Mouse (Mus musculus) stomach, embryonic 14.5 days (tissue): ENCODE measurements around the gene March8. TPM values are rescaled to one million over a fixed set of nuclear protein-coding genes. Genes with fewer than 3 reads are reported as not detected.

ENCODE experiments used
- ATAC-seq: fragments of 200-750 bp; cut with Nextera tagmentation; 2 replicates; pipeline ENCODE4 v1.8.0; 2017; ENCODE audit warnings: low read depth, moderate TSS enrichment; ENCODE audit not compliant: insufficient number of reproducible peaks, insufficient read depth, low FRiP score
- H3K27ac ChIP-seq: fragments of 300-500 bp; sonication (generic); 2 replicates; pipeline ENCODE4 v1.5.1; 2014; ENCODE audit warnings: mild to moderate bottlenecking, low read length, moderate library complexity, mixed read lengths
- H3K27me3 ChIP-seq: fragments of 300-500 bp; sonication (generic); 2 replicates; pipeline ENCODE4 v1.6.1; 2014; ENCODE audit warnings: low read length, control low read depth, mixed read lengths; ENCODE audit not compliant: control insufficient read depth, insufficient read depth
- H3K36me3 ChIP-seq: fragments of 300-500 bp; sonication (generic); 2 replicates; pipeline ENCODE4 v1.6.1; 2014; ENCODE audit warnings: mild to moderate bottlenecking, control low read depth, low read length, moderate library complexity, mixed read lengths; ENCODE audit not compliant: control insufficient read depth, insufficient read depth
- H3K4me1 ChIP-seq: fragments of 300-500 bp; sonication (generic); 2 replicates; pipeline ENCODE4 v1.6.1; 2014; ENCODE audit warnings: low read length, control low read depth, mixed read lengths; ENCODE audit not compliant: control insufficient read depth, insufficient read depth
- H3K4me2 ChIP-seq: fragments of 300-500 bp; sonication (generic); replicated peaks from 2 replicates; pipeline ENCODE4 v1.6.1; 2014; ENCODE audit warnings: low read depth, low read length, control low read depth
- H3K4me3 ChIP-seq: fragments of 300-500 bp; sonication (generic); 2 replicates; pipeline ENCODE4 v1.5.1; 2014; ENCODE audit warnings: low read depth, low read length, control low read depth
- H3K9ac ChIP-seq: fragments of 300-500 bp; sonication (generic); replicated peaks from 2 replicates; pipeline ENCODE4 v1.6.1; 2014; ENCODE audit warnings: low read depth, mild to moderate bottlenecking, control low read depth, low read length, moderate library complexity, mixed read lengths
- H3K9me3 ChIP-seq: fragments of 300-500 bp; sonication (generic); 2 replicates; pipeline ENCODE4 v1.6.1; 2016; ENCODE audit warnings: low read depth, low read length, control low read depth; ENCODE audit not compliant: control insufficient read depth
- WGBS: fragments of 180-500 bp; shearing (Covaris S2); extraction: QIAGEN DNeasy Blood & Tissue Kit; methylation state at CpG from one replicate; pipeline ENCODE4 v1.1.7; 2014; 5-methylcytosine and 5-hydroxymethylcytosine counted together
- polyA plus RNA-seq: library from polyadenylated mRNA; unstranded; fragments of >200 nt; fragmentation: Nextera tagmentation; extraction: Ambion mirVana; gene quantifications from 2 replicates; pipeline ENCODE4 v1.2.1, GENCODE M21; 2014

The March8 gene
- polyA plus RNA-seq, 1 experiment from 2014 or later = 38.8 TPM

GRCm38 (mm10) chr6:116417518-116418315 lies 79.9 kb downstream of the March8 start:
- ATAC-seq = no peak
- Histone ChIP-seq H3K27me3 (no peaks in the 10 kb centered on the region), H3K9ac (no peak overlapping the region), H3K9me3 (no peaks in the 10 kb centered on the region), H3K36me3 (no peaks in the 10 kb centered on the region), H3K4me2 (no peak overlapping the region), H3K4me3 (no peak overlapping the region), H3K4me1 (no peaks in the 10 kb centered on the region), H3K27ac (no peak overlapping the region)
- 63% methylated on average over 6 of the region's 6 CpGs for WGBS

- no peaks in the 10 kb centered on the region for H3K36me3 ChIP-seq
- no peak overlapping the region for H3K9ac ChIP-seq
- H3K27me3 ChIP-seq = no peaks in the 10 kb centered on the region
- no peaks in the 10 kb centered on the region for H3K4me1 ChIP-seq
- ATAC-seq = no peak
- H3K27ac ChIP-seq = no peak overlapping the region
- H3K4me3 ChIP-seq = no peak overlapping the region
- no peak overlapping the region for H3K4me2 ChIP-seq
- no peaks in the 10 kb centered on the region for H3K9me3 ChIP-seq
- 84% methylated on average over 1 of the region's 1 CpGs for WGBS
Measured at GRCm38 (mm10) chr6:116418487-116418886, 80.7 kb downstream of the March8 start.

GRCm38 (mm10) chr6:116419699-116420098 lies 81.9 kb downstream of the March8 start:
- no peak overlapping the region for H3K4me2 ChIP-seq
- no peaks in the 10 kb centered on the region for H3K27me3 ChIP-seq
- H3K9me3 ChIP-seq = no peaks in the 10 kb centered on the region
- H3K4me3 ChIP-seq = no peak overlapping the region
- H3K4me1 ChIP-seq = no peaks in the 10 kb centered on the region
- no peaks in the 10 kb centered on the region for H3K36me3 ChIP-seq
- no peak overlapping the region for H3K9ac ChIP-seq
- ATAC-seq = no peak
- WGBS = 68% methylated on average over 6 of the region's 6 CpGs
- no peak overlapping the region for H3K27ac ChIP-seq

GRCm38 (mm10) chr6:116420271-116420670 lies 82.4 kb downstream of the March8 start:
- ATAC-seq = no peak
- H3K27me3 ChIP-seq = no peaks in the 10 kb centered on the region
- no peaks in the 10 kb centered on the region for H3K4me1 ChIP-seq
- no peak overlapping the region for H3K9ac ChIP-seq
- no peaks in the 10 kb centered on the region for H3K9me3 ChIP-seq
- H3K4me2 ChIP-seq = no peak overlapping the region
- no peak overlapping the region for H3K4me3 ChIP-seq
- WGBS = 79% methylated on average over 10 of the region's 10 CpGs
- H3K27ac ChIP-seq = no peak overlapping the region
- H3K36me3 ChIP-seq = no peaks in the 10 kb centered on the region

GRCm38 (mm10) chr6:116422991-116423390 lies 85.2 kb downstream of the March8 start:
- Histone ChIP-seq H3K36me3 (no peaks in the 10 kb centered on the region), H3K4me2 (no peak overlapping the region), H3K9ac (no peak overlapping the region), H3K4me1 (no peaks in the 10 kb centered on the region), H3K9me3 (no peaks in the 10 kb centered on the region), H3K27me3 (no peaks in the 10 kb centered on the region), H3K27ac (no peak overlapping the region), H3K4me3 (no peak overlapping the region)
- no peak for ATAC-seq
- WGBS = 83% methylated on average over 7 of the region's 7 CpGs

- Histone ChIP-seq H3K27me3 (no peaks in the 10 kb centered on the region), H3K9ac (no peak overlapping the region), H3K9me3 (no peaks in the 10 kb centered on the region), H3K4me1 (no peaks in the 10 kb centered on the region), H3K4me2 (no peak overlapping the region), H3K4me3 (no peak overlapping the region), H3K27ac (no peak overlapping the region), H3K36me3 (no peaks in the 10 kb centered on the region)
- ATAC-seq = no peak
- 50% methylated on average over 2 of the region's 2 CpGs for WGBS
Measured at GRCm38 (mm10) chr6:116423664-116424063, 85.8 kb downstream of the March8 start.

- no peak for ATAC-seq
- Histone ChIP-seq H3K36me3 (no peaks in the 10 kb centered on the region), H3K27me3 (no peaks in the 10 kb centered on the region), H3K4me1 (no peaks in the 10 kb centered on the region), H3K27ac (no peak overlapping the region), H3K4me2 (no peak overlapping the region), H3K9ac (no peak overlapping the region), H3K4me3 (no peak overlapping the region), H3K9me3 (no peaks in the 10 kb centered on the region)
- WGBS = 75% methylated on average over 3 of the region's 3 CpGs
Measured at GRCm38 (mm10) chr6:116427552-116427951, 89.7 kb downstream of the March8 start.

- Histone ChIP-seq H3K4me2 (no peak overlapping the region), H3K9ac (no peak overlapping the region), H3K9me3 (no peaks in the 10 kb centered on the region), H3K27ac (no peak overlapping the region), H3K27me3 (no peaks in the 10 kb centered on the region), H3K4me1 (no peaks in the 10 kb centered on the region), H3K36me3 (no peaks in the 10 kb centered on the region), H3K4me3 (no peak overlapping the region)
- no peak for ATAC-seq
- WGBS = 62% methylated on average over 5 of the region's 5 CpGs
Measured at GRCm38 (mm10) chr6:116428282-116428681, 90.5 kb downstream of the March8 start.

GRCm38 (mm10) chr6:116438864-116439263 lies 101.0 kb downstream of the March8 start:
- Histone ChIP-seq H3K9ac (no peak overlapping the region), H3K4me3 (no peak overlapping the region), H3K27me3 (no peaks in the 10 kb centered on the region), H3K9me3 (no peaks in the 10 kb centered on the region), H3K4me2 (no peak overlapping the region), H3K4me1 (no peaks in the 10 kb centered on the region), H3K36me3 (no peaks in the 10 kb centered on the region), H3K27ac (no peak overlapping the region)
- no peak for ATAC-seq
- WGBS = 77% methylated on average over 6 of the region's 6 CpGs
